Mouse (Mus musculus): ENCODE measurements around the gene Gpsm3.

- TF ChIP-seq CTCF (IDR thresholded peaks at IDR 0.05; ENCODE audit: low read depth) (no peak), EP300 (optimal IDR thresholded peaks at IDR 0.05) (no peak)
Measured at GRCm38 (mm10) chr17:34563354-34563753, 26.3 kb upstream of the Gpsm3 start.

Data from stomach, postnatal 0 days (tissue).